Mouse (Mus musculus) urinary bladder, adult 2 months (tissue): ENCODE results near the gene Setx. TPM values are rescaled to one million over a fixed set of nuclear protein-coding genes. Genes with fewer than 3 reads are reported as not detected.
"Not testable (repeated sequence)": the region's sequence is repeated elsewhere in the genome, so short reads cannot be mapped to it uniquely, and the experiment has no call there.

Source experiments
- DNase-seq: peaks from one replicate; pipeline ENCODE4 v3.0.0; 2022; ENCODE audit warnings: low spot score
- polyA plus RNA-seq: library from polyadenylated mRNA; depleted of rRNA; stranded (reverse); fragments of >200 nt; gene quantifications from 2 replicates; pipeline ENCODE4 v1.2.3, GENCODE M21; 2012; rRNA removed

Setx gene
- polyA plus RNA-seq: 6.8 and 8.8 TPM in 2 replicates

DNA sequence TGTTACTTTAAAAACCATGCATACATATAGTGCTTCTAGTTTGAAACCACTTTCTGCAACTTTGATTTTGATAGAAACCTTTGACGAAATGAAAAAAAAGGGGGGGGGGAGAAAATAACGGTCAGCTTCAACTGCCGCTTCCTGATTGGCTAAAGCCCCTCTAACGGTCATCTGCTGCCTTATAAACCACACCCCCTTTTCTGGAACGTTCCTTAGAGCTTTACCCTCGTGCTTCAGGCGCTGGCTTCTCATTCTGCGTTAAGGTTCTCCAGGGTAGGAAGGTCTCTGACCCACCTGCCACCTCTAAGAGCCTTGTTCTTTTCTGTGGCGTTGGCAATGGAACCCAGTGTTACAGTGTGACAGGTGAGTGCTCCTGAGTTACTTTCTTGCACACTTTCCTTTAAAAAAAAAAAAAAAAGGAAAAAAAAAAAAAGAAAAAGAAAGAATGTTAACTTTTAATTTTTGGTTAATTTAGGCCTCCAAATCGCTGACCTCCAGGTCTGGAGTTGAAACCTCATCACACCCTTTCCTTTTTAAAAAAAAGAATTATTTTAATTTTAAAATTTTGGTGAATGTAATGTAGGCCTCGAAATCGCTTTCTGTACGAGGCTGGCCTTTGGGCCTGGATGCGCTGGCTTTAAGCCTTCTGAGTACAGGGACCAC, at the start of gene Setx:
TSS of gene Setx (plus strand) at position 275 of the 663 bp plus-strand sequence.
- DNase-seq: no peak

DNA sequence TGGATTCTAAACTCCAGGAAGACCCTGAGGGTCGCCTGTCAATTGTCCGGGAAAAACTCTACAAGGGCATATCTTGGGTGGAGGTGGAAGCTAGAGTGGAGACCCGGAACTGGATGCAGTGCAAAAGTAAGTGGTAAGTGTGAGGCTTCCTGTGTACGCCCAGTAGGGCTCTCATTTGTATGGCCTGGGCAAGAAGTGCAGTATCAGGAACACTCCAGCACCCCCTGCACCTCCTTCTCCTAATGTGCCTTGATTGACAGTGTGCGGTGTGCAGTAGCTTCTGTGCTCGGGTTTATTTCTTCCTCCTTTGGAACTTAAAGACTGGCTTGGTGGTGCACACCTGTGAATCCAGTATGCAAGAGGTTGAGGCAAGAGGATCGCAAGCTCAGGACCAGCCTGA, 49.3 kb upstream of the Setx start:
- no peak for DNase-seq

DNA sequence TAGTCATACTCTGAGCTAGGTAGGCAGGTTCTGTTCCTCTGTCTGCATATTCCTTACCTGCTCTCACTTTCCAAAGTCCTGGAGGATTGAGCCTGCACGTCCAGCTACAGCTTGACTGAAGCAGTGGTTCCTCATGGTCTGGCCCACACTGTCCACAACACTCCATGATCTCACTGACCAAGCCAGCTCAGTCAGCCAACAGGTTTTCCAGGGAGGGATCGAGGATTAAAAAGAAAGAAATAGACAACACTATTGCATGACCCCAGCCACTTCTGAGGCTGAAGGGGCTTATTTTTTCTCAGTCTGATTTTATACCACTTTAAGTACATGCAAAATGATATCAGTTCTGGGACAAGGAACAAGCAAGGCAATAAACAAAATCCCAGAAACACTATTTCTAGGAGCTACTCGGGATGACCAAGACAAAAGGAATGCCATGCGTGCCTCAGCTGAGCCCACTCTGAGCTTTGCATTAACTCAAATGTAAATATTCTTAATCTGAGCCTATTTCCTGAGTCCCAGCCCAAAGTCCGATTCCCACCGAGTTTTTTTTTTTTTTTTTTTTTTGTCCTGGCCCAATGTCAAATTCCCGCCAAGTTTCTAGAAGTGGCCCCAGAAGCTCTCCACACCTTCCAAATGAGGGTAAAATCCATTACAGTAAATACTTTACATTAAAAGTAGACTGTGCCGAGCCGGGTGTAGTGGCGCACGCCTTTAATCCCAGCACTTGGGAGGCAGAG, 48.5 kb upstream of the Setx start:
- no peak for DNase-seq

DNA sequence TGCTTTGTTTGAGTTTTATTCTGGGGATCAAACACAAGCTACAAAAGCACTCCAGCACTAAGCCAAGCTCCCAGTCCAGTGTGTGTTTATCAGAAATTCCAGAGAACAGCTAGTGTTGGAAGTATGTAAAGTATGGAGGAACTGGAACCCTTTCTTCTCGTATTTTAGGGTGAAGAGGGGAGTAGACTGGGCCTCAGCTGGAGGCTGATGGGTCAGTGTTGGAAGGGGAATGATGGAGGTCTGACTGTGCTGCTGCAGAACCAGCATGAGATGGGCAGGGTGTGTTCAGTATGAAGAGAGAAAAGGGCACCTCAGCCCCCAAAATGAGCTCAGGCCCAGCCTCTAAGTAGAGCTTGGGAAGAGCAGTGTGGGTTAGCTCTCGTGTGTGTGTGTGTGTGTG, 47.8 kb upstream of the Setx start:
- no peak for DNase-seq

DNA sequence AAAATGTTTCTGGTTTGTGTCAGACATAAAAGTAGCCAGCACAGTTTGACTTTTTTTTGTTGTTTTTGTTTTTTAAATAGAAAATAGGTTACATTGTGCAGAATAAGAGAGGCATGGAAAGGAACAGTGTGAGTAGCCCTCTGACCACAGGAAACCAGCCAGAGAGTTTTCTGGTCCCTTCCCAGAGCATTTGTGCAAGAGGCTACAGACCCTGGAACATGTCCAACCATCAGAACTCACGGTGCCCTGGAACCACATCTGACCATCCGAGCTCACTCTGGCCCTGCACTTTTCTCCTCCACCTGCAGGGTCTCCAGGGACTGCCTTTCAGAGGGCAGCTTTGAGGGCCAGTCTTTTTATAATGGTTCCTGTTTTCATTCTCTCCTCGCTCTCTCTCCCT, 42.0 kb upstream of the Setx start:
- no peak for DNase-seq

DNA sequence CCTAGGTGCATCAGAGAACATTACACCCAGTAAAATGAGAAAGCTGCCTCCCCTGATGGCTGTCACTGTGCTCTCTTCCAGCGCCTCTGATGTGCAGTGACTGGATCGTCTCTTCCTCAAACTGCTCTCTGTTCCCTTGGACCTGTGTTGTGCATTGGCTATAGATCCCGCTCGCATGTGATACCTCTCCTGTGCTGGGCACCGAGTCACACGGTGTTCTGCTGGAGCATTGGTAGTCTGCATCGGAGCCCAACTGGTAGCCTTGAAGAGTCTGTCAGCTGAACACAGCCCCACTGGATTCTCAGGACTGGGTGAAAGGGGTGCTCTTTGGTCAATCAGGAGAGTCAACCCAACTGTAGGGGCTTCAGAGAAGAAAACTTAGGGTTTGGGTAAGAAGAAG, 38.0 kb upstream of the Setx start:
- DNase-seq: no peak

DNA sequence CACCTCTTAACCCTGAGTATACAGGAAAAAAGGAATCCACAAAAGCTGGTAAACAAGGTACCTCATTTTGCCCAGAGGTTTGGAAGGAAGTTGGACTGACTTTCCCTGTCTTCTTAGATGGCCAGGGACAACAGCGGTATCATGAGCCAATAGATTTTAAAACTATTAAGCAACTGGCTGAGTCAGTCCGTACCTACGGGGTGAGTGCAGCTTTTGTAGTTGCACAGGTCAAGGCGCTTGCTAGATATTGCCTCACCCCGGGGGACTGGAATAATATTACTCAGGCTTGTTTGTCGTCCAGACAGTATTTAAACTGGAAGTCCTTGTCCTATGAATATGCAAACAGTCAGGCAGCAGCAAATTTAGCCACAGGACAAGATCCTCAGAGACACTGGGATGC, 34.7 kb upstream of the Setx start:
- DNase-seq: not testable (repeated sequence)

DNA sequence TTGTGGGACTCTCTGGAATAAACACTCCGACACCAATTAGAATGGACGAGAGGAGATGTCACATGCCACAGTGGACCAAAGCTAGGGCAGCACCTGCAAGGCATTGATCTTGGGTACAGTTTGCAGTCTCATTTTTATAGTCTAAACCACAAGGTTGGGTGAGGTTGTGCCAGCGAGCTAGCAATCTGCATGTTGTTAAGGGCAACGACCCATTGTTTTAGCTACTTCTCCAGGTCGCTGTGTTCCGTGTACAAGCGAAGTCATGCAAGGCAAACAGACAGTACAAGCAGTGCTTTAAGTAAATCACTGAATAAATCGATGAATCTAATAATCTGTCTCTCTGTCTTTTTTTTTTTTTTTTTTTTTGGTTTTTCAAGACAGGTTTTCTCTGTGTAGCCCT, 28.3 kb upstream of the Setx start:
- DNase-seq: no peak

DNA sequence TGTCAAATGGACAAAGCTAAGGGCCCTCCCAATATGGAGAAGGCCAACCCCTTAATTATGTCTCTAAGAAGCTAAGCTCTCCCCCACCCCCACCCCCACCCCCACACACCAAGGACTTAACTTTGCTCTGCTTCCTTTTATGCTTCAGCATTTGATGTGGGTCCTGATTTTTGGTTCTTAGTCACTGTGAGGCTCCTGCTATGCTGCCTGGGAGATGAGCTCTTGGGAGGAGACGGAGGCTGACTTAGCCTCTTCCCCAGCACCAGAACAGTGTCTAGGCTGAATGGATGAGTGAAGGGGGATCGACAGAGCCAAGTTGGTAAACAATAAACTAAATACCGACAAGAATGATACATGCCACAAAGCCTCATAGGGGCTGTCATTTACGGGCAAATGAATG, 27.2 kb upstream of the Setx start:
- no peak for DNase-seq

DNA sequence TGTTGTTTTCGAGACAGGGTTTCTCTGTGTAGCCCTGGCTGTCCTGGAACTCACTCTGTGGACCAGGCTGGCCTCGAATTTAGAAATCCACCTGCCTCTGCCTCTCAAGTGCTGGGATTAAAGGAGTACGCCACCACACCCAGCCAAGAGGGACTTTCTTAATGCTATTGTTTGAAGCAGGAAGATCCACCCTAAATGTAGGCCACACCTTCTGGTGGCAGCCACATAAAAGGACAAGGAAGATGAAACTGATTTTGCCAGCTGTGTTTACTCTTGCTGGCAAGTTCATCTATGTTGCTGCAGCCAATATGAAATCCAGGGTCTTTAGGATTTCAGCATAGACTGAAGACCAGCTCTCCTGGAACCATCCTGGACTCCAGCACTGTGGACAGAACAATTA, 26.5 kb upstream of the Setx start:
- no peak for DNase-seq

DNA sequence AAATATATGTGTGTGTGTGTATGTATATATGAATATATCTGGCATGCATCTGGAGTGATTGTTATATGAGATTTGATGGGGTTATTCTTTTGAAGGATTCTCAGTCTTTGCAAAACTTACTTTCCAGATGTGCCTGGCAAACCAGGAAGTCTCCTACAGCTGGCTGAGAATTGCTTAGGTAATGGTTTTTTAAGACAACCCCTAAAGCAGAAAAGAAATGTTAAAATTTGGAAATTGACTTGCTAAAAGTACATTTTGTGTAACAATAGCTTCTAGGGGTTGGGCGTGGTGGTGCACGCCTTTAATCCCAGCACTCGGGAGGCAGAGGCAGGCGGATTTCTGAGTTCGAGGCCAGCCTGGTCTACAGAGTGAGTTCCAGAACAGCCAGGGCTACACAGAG, 26.0 kb upstream of the Setx start:
- not testable (repeated sequence) for DNase-seq

DNA sequence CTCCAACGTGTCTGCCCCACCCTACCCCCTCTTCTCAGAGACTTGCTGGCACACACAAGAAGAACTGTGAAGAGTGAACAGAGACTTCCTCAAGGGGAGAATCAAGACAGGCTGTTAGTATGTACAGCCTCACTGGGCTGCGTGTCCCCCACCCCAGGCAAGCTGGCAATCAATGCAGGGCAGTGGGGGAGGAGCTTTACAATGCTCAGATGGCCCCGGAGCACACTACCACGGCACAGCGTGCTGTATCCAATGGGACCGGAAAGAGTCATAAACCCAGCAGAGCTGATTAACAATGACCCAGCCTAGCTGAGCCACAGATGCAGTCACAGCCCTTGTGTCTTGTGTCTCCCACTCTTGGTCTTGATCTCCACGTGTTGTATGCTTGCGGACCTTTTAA, 25.2 kb upstream of the Setx start:
- DNase-seq: no peak

DNA sequence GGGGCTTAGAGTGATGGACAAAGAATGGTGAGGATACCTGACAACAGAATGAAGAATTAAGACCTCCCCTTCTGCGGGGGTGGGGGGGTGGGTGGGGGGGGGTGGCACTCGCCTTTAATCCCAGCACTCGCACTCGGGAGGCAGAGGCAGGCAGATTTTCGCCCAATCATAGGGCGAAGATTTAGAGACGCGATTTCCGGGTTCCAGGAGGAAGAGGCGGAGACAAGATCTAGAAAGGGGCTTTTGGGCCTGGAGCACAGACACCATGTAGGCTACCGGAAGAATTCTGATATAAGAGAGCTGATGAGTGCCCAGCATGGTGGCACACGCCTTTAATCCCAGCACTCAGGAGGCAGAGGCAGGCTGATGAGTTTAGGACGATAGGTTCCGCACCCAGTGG, 24.3 kb upstream of the Setx start:
- DNase-seq: no peak

DNA sequence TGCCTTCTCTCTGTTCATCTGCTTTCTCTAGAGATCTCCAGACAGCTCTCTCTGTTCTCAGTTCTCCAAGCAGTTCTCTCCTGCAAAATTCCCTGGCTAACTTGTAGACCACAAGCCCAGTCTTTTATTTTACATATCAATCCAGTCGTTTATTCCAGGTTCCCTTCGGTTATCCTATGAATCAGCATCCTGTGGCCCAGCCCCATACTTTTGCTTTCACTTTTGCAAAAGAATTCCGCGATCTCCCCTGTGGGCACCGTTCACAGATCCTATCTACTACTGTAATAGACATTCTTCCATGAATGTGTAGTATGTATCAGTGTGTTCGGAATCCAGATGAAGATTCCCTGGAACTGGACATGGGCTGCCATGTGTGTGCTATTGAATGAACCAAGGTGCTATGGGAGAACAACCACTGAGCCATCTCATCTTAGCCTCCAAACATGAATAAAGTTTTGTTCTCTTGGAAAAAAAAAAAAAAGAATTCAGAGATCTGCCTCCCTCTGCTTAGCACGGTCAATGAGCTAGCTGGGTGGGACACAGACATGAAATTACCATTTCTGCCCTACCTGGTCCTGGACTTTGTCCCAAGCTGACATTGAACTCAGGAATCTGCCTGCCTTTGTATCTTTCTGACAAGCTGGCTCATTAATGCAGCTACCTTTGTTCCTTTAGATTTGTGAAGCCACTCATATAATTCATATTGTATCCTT, 23.0 kb upstream of the Setx start:
- DNase-seq: no peak

DNA sequence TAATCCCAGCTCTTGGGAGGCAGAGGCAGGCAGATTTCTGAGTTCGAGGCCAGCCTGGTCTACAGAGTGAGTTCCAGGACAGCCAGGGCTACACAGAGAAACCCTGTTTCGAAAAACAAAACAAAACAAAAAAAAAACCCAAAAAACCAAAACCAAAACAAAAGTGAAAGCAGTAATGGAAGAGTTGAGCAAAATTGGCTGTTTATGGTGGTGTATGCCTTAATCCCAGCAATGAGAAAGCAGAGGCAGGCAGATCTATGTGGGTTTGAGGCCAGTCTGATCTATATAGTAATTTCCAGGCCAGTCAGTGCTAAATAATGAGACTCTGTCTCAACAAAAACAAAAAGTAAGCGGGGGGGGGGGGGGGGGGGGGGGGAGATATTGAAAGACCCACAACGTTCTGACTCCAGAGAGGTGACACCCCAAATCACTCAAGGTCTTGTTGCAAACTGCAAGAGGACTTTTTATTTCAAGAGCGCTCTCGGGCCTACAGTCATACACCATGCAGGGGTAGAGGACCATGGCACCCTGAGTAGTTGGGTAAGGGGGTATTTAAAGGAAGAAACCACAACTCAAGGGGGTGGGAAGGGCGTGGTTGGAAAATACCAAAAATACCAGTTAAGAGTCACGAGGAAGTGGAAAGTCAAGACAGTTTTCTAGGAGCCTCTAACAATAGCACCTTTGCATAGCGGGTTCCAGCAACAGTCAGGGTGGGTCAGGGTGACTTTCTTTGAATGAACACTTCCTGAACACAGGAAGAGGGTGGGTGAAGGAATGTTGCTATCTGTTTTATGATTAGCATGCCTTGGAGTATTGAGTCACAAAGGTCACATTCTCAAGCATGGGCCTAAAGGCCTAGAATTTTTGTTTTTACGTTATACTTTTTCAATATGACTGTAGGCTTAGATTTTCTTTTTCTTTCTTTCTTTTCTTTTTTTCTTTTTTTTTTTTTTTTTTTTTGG, 21.3 kb upstream of the Setx start:
- not testable (repeated sequence) for DNase-seq

DNA sequence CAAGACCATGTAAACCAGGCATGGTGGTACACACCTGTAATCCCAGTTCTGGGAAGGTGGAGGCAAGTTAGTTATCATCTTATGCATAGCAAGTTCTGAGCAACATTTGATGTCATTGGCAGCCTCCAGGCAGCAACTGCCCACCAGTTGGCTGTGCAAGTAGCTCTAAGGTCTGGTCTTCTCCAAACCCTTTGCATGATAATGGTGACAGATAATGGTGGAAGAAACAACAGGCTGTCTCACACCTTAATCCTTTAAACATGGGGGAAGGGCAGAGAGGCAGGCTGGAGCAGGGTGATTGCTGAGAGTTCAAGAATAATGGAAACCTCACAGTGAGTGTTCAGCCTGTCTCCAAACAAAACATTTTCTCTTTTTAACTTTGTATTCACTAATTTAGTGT, 3.0 kb upstream of the Setx start:
- DNase-seq: no peak

DNA sequence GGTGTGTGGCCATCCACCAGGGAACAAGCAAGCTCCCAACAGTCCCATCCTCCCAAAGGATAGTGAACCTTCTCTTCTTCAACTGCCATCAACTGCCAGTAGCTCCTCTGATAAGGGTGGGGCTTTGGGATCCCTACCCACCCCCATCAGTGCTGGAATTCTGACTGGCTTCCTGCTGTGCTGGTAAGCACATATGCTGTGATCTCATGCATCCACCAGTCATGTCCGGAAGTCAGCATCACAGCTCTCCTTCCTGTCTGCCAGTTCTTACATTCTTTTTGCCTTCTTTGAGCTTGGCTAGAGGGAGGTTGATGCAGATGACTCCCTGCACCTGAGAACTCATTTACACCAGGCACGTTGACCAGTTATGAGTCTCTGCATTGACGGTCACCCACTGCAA, 1.5 kb upstream of the Setx start:
- no peak for DNase-seq

DNA sequence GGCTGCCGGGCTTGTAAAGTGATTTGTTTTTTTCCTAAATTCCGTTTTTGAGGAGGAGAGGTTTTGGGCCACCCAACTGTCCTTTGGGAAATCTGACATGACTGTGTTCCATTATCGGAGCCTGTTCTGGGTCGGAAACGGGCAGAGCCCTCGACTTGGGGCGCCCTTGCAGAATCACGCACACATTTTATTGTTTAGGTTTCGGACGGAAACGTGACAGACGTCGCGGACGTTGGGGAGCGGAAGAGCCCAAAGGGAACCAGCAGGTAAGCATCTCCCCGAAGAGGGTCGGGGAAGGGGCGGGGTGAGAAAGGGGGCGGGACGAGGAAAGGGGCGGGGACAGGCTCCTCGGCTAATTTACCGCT, 572 bp downstream of the Setx start:
- DNase-seq: no peak

DNA sequence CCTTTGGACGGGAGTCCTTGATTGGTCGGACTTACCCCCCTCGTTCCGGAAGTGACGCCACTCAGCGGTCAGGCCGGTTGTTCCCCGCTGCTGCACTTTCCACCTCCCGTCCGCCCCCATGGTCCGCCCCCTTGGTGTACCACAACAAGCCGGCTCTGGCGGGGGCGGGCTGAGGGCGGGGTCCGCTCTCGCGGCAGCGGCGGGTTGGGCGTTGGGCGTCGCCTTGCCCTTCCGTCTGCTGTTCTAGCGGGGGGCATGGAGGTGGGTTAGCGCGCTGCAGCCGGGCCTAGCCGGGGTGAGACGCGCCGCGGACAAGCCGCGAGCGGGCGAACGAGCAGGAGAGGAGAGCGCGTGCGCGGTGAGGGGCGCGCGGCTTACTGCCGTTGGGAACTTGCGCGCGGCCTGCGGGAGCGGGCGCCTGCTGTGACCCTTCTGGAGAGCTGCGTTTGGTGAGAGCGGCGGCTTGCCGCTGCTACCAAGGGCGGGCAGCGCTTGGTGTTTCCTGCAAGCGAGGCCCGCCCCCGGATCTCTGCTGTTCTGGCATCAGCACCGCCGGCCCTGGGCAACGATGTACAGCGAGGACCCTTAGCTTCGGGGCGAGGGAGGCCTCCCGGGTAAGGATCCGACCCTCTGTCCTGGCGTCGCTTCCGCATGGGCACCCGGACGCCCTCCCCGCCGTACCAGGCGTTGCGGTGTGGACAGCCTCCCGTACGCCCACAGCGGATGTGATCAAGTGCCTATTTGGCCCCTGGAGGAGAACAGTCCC, 1.1 kb downstream of the Setx start:
- peak; percentile 95 for DNase-seq

DNA sequence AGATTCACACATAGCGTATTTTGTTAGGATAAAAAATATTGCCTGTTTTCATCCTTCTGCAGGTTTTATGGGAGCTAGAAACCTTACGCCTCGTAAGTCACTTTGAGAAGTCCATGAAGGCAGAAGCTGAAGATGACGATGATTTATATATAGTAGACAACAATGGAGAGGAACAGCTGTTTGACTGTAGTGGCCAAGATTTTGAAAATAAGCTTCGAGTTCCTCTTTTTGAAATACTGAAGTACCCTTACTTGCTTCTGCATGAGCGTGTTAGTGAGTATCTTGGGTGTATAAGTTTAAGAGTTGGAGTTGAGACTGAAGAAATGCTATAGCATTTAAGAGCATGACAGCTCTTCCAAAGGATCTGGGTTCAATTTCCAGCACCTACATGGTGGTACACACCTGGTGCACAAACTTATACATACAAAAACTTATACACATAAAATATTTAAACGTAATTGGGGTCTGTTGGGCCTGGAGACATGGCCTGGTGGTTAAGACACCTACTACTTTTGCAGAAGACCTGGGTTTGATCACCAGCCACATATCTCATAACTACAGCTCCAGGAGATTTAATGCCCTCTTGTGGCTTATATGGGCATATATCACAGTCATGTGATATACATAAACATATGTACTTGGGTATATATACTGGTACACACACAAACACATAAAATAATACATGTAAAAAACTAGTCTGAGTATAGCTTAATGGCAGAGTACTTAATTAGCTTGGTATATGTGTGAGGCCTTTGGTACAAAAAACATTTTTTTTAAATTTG, 6.3 kb downstream of the Setx start:
- no peak for DNase-seq
